Mouse (Mus musculus) stomach, postnatal 0 days (tissue): ENCODE measurements at regions not wholly inside any gene's neighbourhood (a gene's known extent, or its start where the extent isn't known, plus 50 kb on each side); places are given as distances from the start of the nearest gene placed in this dataset.

Source experiments
- CTCF ChIP-seq: IDR thresholded peaks from 2 replicates; pipeline ENCODE4 v1.5.1; 2016; ENCODE audit warnings: antibody characterized with exemption, low read depth, mild to moderate bottlenecking, moderate library complexity
- EP300 ChIP-seq: optimal IDR thresholded peaks from 2 replicates; pipeline ENCODE3; 2016; ENCODE audit warnings: antibody characterized with exemption

DNA sequence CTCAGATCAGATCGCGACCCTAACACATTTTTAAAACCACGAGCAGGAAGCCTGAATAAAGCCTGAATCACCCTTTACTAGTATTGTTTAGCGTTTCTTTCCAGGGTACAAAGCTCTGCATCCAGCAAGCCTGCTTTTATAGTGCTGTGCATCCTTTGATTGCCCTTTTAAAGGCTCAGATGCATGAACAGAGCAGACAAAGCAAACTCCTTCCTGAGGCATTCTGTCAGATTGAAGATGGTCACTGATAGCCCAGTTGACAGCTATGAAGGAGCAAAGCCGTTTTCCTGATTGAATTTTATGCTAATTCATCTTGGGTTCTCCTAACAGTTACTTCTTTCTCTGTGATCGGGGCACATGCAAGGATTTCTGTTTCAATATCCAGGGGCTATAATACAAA lies 775.4 kb downstream of the Fam181b start:
- TF ChIP-seq CTCF: no peak
- no peak for TF ChIP-seq EP300
